Mouse (Mus musculus) midbrain, embryonic 11.5 days (tissue): ENCODE results near the gene Sgpp1. TPM values are rescaled to one million over a fixed set of nuclear protein-coding genes. Genes with fewer than 3 reads are reported as not detected.

Experiments
- ATAC-seq: fragments of 200-750 bp; cut with Nextera tagmentation; 2 replicates; pipeline ENCODE4 v1.8.0; 2017; ENCODE audit warnings: moderate TSS enrichment, moderate library complexity; ENCODE audit not compliant: low FRiP score
- DNase-seq: peaks from one replicate; pipeline ENCODE4 v3.0.0; 2015; ENCODE audit warnings: low spot score; ENCODE audit errors: missing footprints
- H3K27ac ChIP-seq: fragments of 300-500 bp; sonication (generic); 2 replicates; pipeline ENCODE4 v1.5.1; 2014; ENCODE audit warnings: low read depth, low read length
- H3K27me3 ChIP-seq: fragments of 300-500 bp; sonication (generic); 2 replicates; pipeline ENCODE4 v1.6.1; 2014; ENCODE audit warnings: mild to moderate bottlenecking, low read length, moderate library complexity, mixed read lengths; ENCODE audit not compliant: control insufficient read depth, insufficient read depth
- H3K36me3 ChIP-seq: fragments of 300-500 bp; sonication (generic); 2 replicates; pipeline ENCODE4 v1.6.1; 2014; ENCODE audit warnings: mild to moderate bottlenecking, low read length, moderate library complexity, mixed read lengths; ENCODE audit not compliant: control insufficient read depth, insufficient read depth
- H3K4me1 ChIP-seq: fragments of 300-500 bp; sonication (generic); 2 replicates; pipeline ENCODE4 v1.6.1; 2014; ENCODE audit warnings: low read length; ENCODE audit not compliant: control insufficient read depth, insufficient read depth
- H3K4me2 ChIP-seq: fragments of 300-500 bp; sonication (generic); 2 replicates; pipeline ENCODE4 v1.6.1; 2014; ENCODE audit warnings: mild to moderate bottlenecking, moderate library complexity
- H3K4me3 ChIP-seq: fragments of 300-500 bp; sonication (generic); 2 replicates; pipeline ENCODE4 v1.5.1; 2014; ENCODE audit warnings: low read depth, low read length
- H3K9ac ChIP-seq: fragments of 300-500 bp; sonication (generic); 2 replicates; pipeline ENCODE4 v1.6.1; 2014; ENCODE audit warnings: low read length
- H3K9me3 ChIP-seq: fragments of 300-500 bp; sonication (generic); 2 replicates; pipeline ENCODE4 v1.6.1; 2016; ENCODE audit warnings: low read length; ENCODE audit not compliant: control insufficient read depth
- WGBS: fragments of 180-500 bp; shearing (Covaris S2); extraction: QIAGEN DNeasy Blood & Tissue Kit; methylation state at CpG from one replicate; pipeline ENCODE4 v1.1.7; 2014; 5-methylcytosine and 5-hydroxymethylcytosine counted together
- polyA plus RNA-seq: library from polyadenylated mRNA; unstranded; fragments of >200 nt; fragmentation: Nextera tagmentation; extraction: Ambion mirVana; gene quantifications from 2 replicates; pipeline ENCODE4 v1.2.1, GENCODE M21; 2014

Sgpp1 gene
- polyA plus RNA-seq, 1 experiment from 2014 or later = 10.0 TPM

GRCm38 (mm10) chr12:75670611-75671010, 64.9 kb downstream of the Sgpp1 start:
- no peaks in the 10 kb centered on the region for H3K36me3 ChIP-seq
- H3K9me3 ChIP-seq = no peaks in the 10 kb centered on the region
- no peaks in the 10 kb centered on the region for H3K27me3 ChIP-seq
- 91% methylated on average over 6 of the region's 6 CpGs for WGBS
- no peak overlapping the region for H3K27ac ChIP-seq
- H3K9ac ChIP-seq = no peak overlapping the region; the same call in 1 of the 2 replicates
- no peak for ATAC-seq
- H3K4me2 ChIP-seq = peak overlapping the region; percentile 66
- peak overlapping the region; percentile 68 for H3K4me3 ChIP-seq
- DNase-seq = no peak
- H3K4me1 ChIP-seq = peaks cover 12% of the 10 kb centered on the region

- peak; percentile 99 for ATAC-seq
- DNase-seq = peak; percentile 99
- no peaks in the 10 kb centered on the region for H3K36me3 ChIP-seq
- peak within 1 kb of the TSS; percentile 68 for H3K4me3 ChIP-seq
- WGBS = 0% methylated on average over 54 of the region's 55 CpGs
- H3K9ac ChIP-seq = peak within 1 kb of the TSS; percentile 81
- H3K4me1 ChIP-seq = peaks cover 12% of the 10 kb centered on the region
- H3K27ac ChIP-seq = no peak within 1 kb of the TSS
- H3K4me2 ChIP-seq = peak within 1 kb of the TSS; percentile 82
- H3K9me3 ChIP-seq = no peaks in the 10 kb centered on the region
- H3K27me3 ChIP-seq = no peaks in the 10 kb centered on the region
Measured at GRCm38 (mm10) chr12:75669258-75670106, 66.0 kb downstream of the Sgpp1 start, which contains the start of gene Wdr89. Gene Wdr89, minus strand, starts transcription at chr12:75669537.

- WGBS = 2% methylated on average over 9 of the region's 9 CpGs
- H3K27ac ChIP-seq = no peak overlapping the region
- H3K4me2 ChIP-seq = peak overlapping the region; percentile 82
- ATAC-seq = no peak
- peak overlapping the region; percentile 81 for H3K9ac ChIP-seq
- peak overlapping the region; percentile 68 for H3K4me3 ChIP-seq
- DNase-seq = no peak
- H3K4me1 ChIP-seq = peaks cover 12% of the 10 kb centered on the region
- H3K36me3 ChIP-seq = no peaks in the 10 kb centered on the region
- no peaks in the 10 kb centered on the region for H3K27me3 ChIP-seq
- no peaks in the 10 kb centered on the region for H3K9me3 ChIP-seq
Measured at GRCm38 (mm10) chr12:75668916-75669257, 66.6 kb downstream of the Sgpp1 start.

- Histone ChIP-seq H3K36me3 (no peaks in the 10 kb centered on the region), H3K9ac (no peak overlapping the region), H3K9me3 (no peaks in the 10 kb centered on the region), H3K4me1 (peaks cover 12% of the 10 kb centered on the region), H3K27ac (no peak overlapping the region), H3K4me2 (no peak overlapping the region; the same call in 1 of the 2 replicates), H3K27me3 (no peaks in the 10 kb centered on the region), H3K4me3 (no peak overlapping the region)
- WGBS = 94% methylated on average over 2 of the region's 2 CpGs
- DNase-seq (no peak), ATAC-seq (no peak)
Measured at GRCm38 (mm10) chr12:75668221-75668620, 67.3 kb downstream of the Sgpp1 start.

GRCm38 (mm10) chr12:75666939-75667338, 68.6 kb downstream of the Sgpp1 start:
- no peaks in the 10 kb centered on the region for H3K9me3 ChIP-seq
- DNase-seq = no peak

GRCm38 (mm10) chr12:75664516-75664810, 71.1 kb downstream of the Sgpp1 start:
- peak; percentile 86 for DNase-seq
- Histone ChIP-seq H3K27me3 (no peaks in the 10 kb centered on the region; the same call in 1 of the 2 replicates), H3K9me3 (no peaks in the 10 kb centered on the region), H3K9ac (no peak overlapping the region), H3K4me3 (no peak overlapping the region), H3K36me3 (no peaks in the 10 kb centered on the region), H3K4me1 (peaks cover 6% of the 10 kb centered on the region; the same call in 1 of the 2 replicates), H3K4me2 (no peak overlapping the region), H3K27ac (no peak overlapping the region)
- WGBS = 10% methylated on average over 6 of the region's 6 CpGs
- no peak for ATAC-seq

More at GRCm38 (mm10) chr12:75666939-75667338, 68.6 kb downstream of the Sgpp1 start:
- no peak for ATAC-seq
- Histone ChIP-seq H3K4me1 (peaks cover 12% of the 10 kb centered on the region), H3K36me3 (no peaks in the 10 kb centered on the region), H3K27ac (no peak overlapping the region), H3K9ac (no peak overlapping the region), H3K4me2 (no peak overlapping the region), H3K4me3 (no peak overlapping the region), H3K27me3 (no peaks in the 10 kb centered on the region)

Other genes starting within 250 kb of the Sgpp1 start
- 22.3 and 24.7 TPM in 2 replicates for gene Ppp2r5e, start 139.5 kb downstream of the Sgpp1 start, polyA plus RNA-seq
- gene Wdr89, start 66.2 kb downstream of the Sgpp1 start, polyA plus RNA-seq = 10.5 and 11.1 TPM in 2 replicates
- 79.1 and 80.1 TPM in 2 replicates for gene Syne2, start 82.4 kb upstream of the Sgpp1 start, polyA plus RNA-seq